Mouse (Mus musculus): ENCODE results near the gene Lrpap1.

The Lrpap1 gene

GRCm38 (mm10) chr5:35104960-35105921 lies at the start of gene Lrpap1:
Gene Lrpap1, minus strand, starts transcription at chr5:35105766.
- DNase-seq (ENCODE audit: low spot score) = peak; percentile 87

- no peak for DNase-seq (ENCODE audit: low spot score)
Observed at GRCm38 (mm10) chr5:35149939-35150338, 44.4 kb upstream of the Lrpap1 start.

GRCm38 (mm10) chr5:35149526-35149925 lies 44.0 kb upstream of the Lrpap1 start:
- DNase-seq (ENCODE audit: low spot score) = no peak

GRCm38 (mm10) chr5:35147963-35148767 lies 42.6 kb upstream of the Lrpap1 start:
- no peak for DNase-seq (ENCODE audit: low spot score)

- no peak for DNase-seq (ENCODE audit: low spot score)
Observed at GRCm38 (mm10) chr5:35147155-35147962, 41.8 kb upstream of the Lrpap1 start.

- no peak for DNase-seq (ENCODE audit: low spot score)
Observed at GRCm38 (mm10) chr5:35146747-35147146, 41.2 kb upstream of the Lrpap1 start.

GRCm38 (mm10) chr5:35144716-35145115 lies 39.1 kb upstream of the Lrpap1 start:
- DNase-seq (ENCODE audit: low spot score) = no peak

GRCm38 (mm10) chr5:35143460-35144245 lies 38.1 kb upstream of the Lrpap1 start:
- no peak for DNase-seq (ENCODE audit: low spot score)

- DNase-seq (ENCODE audit: low spot score) = no peak
Observed at GRCm38 (mm10) chr5:35142910-35143309, 37.3 kb upstream of the Lrpap1 start.

GRCm38 (mm10) chr5:35141316-35141715 lies 35.8 kb upstream of the Lrpap1 start:
- no peak for DNase-seq (ENCODE audit: low spot score)

GRCm38 (mm10) chr5:35138183-35138611 lies 32.6 kb upstream of the Lrpap1 start:
- no peak for DNase-seq (ENCODE audit: low spot score)

GRCm38 (mm10) chr5:35137510-35138182 lies 32.1 kb upstream of the Lrpap1 start:
- DNase-seq (ENCODE audit: low spot score) = no peak

GRCm38 (mm10) chr5:35135903-35136302 lies 30.3 kb upstream of the Lrpap1 start:
- DNase-seq (ENCODE audit: low spot score) = no peak

GRCm38 (mm10) chr5:35134286-35134685 lies 28.7 kb upstream of the Lrpap1 start:
- no peak for DNase-seq (ENCODE audit: low spot score)

GRCm38 (mm10) chr5:35133468-35133867 lies 27.9 kb upstream of the Lrpap1 start:
- DNase-seq (ENCODE audit: low spot score) = no peak

- DNase-seq (ENCODE audit: low spot score) = no peak
Observed at GRCm38 (mm10) chr5:35132278-35132980, 26.9 kb upstream of the Lrpap1 start.

GRCm38 (mm10) chr5:35131773-35132172 lies 26.2 kb upstream of the Lrpap1 start:
- peak; percentile 87 for DNase-seq (ENCODE audit: low spot score)

GRCm38 (mm10) chr5:35131237-35131636 lies 25.7 kb upstream of the Lrpap1 start:
- DNase-seq (ENCODE audit: low spot score) = no peak

- DNase-seq (ENCODE audit: low spot score) = no peak
Observed at GRCm38 (mm10) chr5:35129767-35130191, 24.2 kb upstream of the Lrpap1 start.

GRCm38 (mm10) chr5:35129208-35129607 lies 23.6 kb upstream of the Lrpap1 start:
- no peak for DNase-seq (ENCODE audit: low spot score)

Measured in ovary, postnatal 36 days (tissue).